17 mouse cellular contexts compared by ENCODE assay signal in the genomic region with DNA sequence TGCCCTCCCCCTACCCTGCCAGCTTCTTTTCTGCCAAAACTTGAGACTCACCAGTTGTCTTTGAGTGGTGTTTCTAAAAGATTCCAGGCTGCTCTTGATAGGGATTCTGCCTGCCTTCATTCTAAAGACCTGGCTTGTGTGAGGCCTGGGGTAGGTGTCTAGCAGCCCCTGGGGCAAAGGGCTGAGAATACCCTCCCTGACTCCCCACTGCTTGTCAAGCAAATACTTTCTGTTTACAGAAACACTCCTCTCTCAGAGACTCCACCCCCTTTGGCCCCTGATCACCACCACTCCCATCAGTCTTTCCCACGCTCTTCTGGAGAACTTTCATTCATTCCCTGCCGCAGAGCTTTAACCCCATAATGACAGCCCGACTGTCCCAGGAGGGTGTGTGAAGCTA. TPM values are rescaled to one million over a fixed set of nuclear protein-coding genes. Genes with fewer than 3 reads are reported as not detected.
DNase-seq lines count a peak whose midpoint lies in the region; ATAC-seq lines count a peak whose summit lies in the region.
"Had no signal": no experiment of that assay in that cellular context is flagged by ENCODE, and none has a peak within 500 bp of the region (broad histone marks: within the 10 kb centered on the region; RNA-seq: fewer than 3 reads in every experiment).

No protein-coding gene starts in this region.

- 37% methylated on average over 3 of the region's 3 CpGs for WGBS in liver, embryonic 12.5 days (ENCODE audit: insufficient replicate concordance)
- 7% methylated on average over 3 of the region's 3 CpGs for WGBS in lung, embryonic 16.5 days

- H3K4me2 ChIP-seq in liver, embryonic 12.5 days, result no peak overlapping the region
- H3K4me2 ChIP-seq in lung, embryonic 16.5 days (ENCODE audit: low read depth, low read length), result no peak overlapping the region
- H3K4me2 ChIP-seq: hindbrain, embryonic 12.5 days had no signal

- H3K9me3 ChIP-seq in liver, embryonic 12.5 days (replicated peaks), result no peaks in the 10 kb centered on the region
- no peaks in the 10 kb centered on the region for H3K9me3 ChIP-seq in lung, embryonic 16.5 days (ENCODE audit: control insufficient read depth, low read length)
- H3K9me3 ChIP-seq: hindbrain, embryonic 12.5 days had no signal

- no peaks in the 10 kb centered on the region for H3K36me3 ChIP-seq in liver, embryonic 12.5 days
- H3K36me3 ChIP-seq in lung, embryonic 16.5 days (ENCODE audit: control insufficient read depth, insufficient read depth, low read length), result no peaks in the 10 kb centered on the region
- H3K36me3 ChIP-seq: hindbrain, embryonic 12.5 days had no signal

- peak; percentile 60 for ATAC-seq in liver, embryonic 12.5 days
- ATAC-seq in lung, embryonic 16.5 days (ENCODE audit: low read depth), result peak; percentile 47

- no peak overlapping the region for H3K27ac ChIP-seq in liver, embryonic 12.5 days
- H3K27ac ChIP-seq in lung, embryonic 16.5 days (ENCODE audit: low read length), result no peak overlapping the region
- H3K27ac ChIP-seq: hindbrain, embryonic 12.5 days had no signal

- DNase-seq in lung, adult 18-20 months, result peak; percentile 62 to 75
- DNase-seq in lung, postnatal 14 days, result no peak
- DNase-seq in yolk sac, embryonic 10.5 days (ENCODE audit: low spot score), result peak; percentile 70
- DNase-seq in cerebellum, adult 18-20 months, result no peak
- DNase-seq in spleen, adult 18-20 months, result no peak
- no peak for DNase-seq in gastrocnemius, postnatal 14 days
- DNase-seq: adrenal gland, postnatal 25 days; cerebellum, postnatal 25 days; kidney, adult 11 months; kidney, postnatal 36 days; midbrain, embryonic 14.5 days had no signal

- H3K4me3 ChIP-seq in liver, embryonic 12.5 days, result no peak overlapping the region
- H3K4me3 ChIP-seq in lung, embryonic 16.5 days (ENCODE audit: low read length), result no peak overlapping the region
- H3K4me3 ChIP-seq: hindbrain, embryonic 12.5 days had no signal

- peaks cover 57% of the 10 kb centered on the region for H3K27me3 ChIP-seq in liver, embryonic 12.5 days (replicated peaks)
- peaks cover 32% of the 10 kb centered on the region for H3K27me3 ChIP-seq in lung, embryonic 16.5 days (ENCODE audit: control insufficient read depth, insufficient read depth, low read depth, low read length)

- H3K4me1 ChIP-seq in liver, embryonic 12.5 days, result no peaks in the 10 kb centered on the region; the same call in 1 of the 2 replicates
- peaks cover 15% of the 10 kb centered on the region for H3K4me1 ChIP-seq in lung, embryonic 16.5 days (replicated peaks; ENCODE audit: control insufficient read depth, insufficient read depth, low read length)

- H3K9ac ChIP-seq in liver, embryonic 12.5 days, result no peak overlapping the region
- H3K9ac ChIP-seq in lung, embryonic 16.5 days (ENCODE audit: low read length), result no peak overlapping the region
- H3K9ac ChIP-seq: hindbrain, embryonic 12.5 days had no signal

- intact Hi-C loops in gastrocnemius, postnatal 14 days (cut with DNase I; ENCODE audit: low total_unique reads), result no loop called here

RNA-seq across cellular contexts. Expression of a gene that starts 2.9 kb away (rescaled TPM):
- polyA plus RNA-seq in liver, embryonic 12.5 days (2016; fragmentation: Nextera tagmentation; extraction: Ambion mirVana), result 2.4 and 2.5 TPM in 2 replicates
- polyA plus RNA-seq in lung, embryonic 16.5 days (2015; fragmentation: Nextera tagmentation; extraction: Ambion mirVana), result 18.0 and 18.7 TPM in 2 replicates
- total RNA-seq in gastrocnemius, postnatal 14 days (2021), result not detected
- total RNA-seq: gastrocnemius, postnatal 4 days; MEL had no signal
- polyA plus RNA-seq: C2C12 had no signal

Comparison
In these comparisons a context has a peak if more than half of its experiments do, and no peak if none do; other contexts are left out.
1. DNase-seq: peak in lung, adult 18-20 months (2 of 2) and yolk sac, embryonic 10.5 days (single experiment); none in lung, postnatal 14 days (single experiment), cerebellum, adult 18-20 months (0 of 2), spleen, adult 18-20 months (0 of 2) and gastrocnemius, postnatal 14 days (single experiment).